Mouse (Mus musculus): ENCODE data around the gene Uap1.

DNA sequence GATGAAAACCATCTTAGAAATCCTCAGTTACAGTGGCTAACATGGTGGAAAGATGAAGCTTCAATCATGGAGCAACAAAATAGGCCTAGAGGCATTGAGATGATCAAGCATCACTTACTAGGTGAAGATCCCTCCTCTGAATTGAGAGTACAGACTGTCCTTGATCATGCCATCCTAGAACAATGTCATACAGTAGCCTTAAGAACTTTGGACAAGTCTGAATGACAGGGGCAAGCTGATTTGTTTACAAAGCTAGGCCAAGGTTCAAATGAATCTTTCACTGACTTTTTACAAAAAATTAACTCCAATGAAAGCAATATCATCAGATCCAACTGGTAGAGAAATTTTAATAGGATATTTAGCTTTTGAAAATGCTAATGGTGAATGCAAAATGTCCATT lies 45.6 kb upstream of the Uap1 start:
- TF ChIP-seq POLR2A (IDR thresholded peaks at IDR 0.05; ENCODE audit: borderline replicate concordance, low read depth, low read length) = no peak
- TF ChIP-seq CTCF (IDR thresholded peaks at IDR 0.05; ENCODE audit: low read depth, low read length) = no peak
